Mouse (Mus musculus): ENCODE data around the gene Icosl. TPM values are rescaled to one million over a fixed set of nuclear protein-coding genes. Genes with fewer than 3 reads are reported as not detected.
"Not testable (repeated sequence)": the region's sequence is repeated elsewhere in the genome, so short reads cannot be mapped to it uniquely, and the experiment has no call there.

Gene Icosl
- polyA plus RNA-seq, 1 experiment from 2014 or later = 7.1 TPM

DNA sequence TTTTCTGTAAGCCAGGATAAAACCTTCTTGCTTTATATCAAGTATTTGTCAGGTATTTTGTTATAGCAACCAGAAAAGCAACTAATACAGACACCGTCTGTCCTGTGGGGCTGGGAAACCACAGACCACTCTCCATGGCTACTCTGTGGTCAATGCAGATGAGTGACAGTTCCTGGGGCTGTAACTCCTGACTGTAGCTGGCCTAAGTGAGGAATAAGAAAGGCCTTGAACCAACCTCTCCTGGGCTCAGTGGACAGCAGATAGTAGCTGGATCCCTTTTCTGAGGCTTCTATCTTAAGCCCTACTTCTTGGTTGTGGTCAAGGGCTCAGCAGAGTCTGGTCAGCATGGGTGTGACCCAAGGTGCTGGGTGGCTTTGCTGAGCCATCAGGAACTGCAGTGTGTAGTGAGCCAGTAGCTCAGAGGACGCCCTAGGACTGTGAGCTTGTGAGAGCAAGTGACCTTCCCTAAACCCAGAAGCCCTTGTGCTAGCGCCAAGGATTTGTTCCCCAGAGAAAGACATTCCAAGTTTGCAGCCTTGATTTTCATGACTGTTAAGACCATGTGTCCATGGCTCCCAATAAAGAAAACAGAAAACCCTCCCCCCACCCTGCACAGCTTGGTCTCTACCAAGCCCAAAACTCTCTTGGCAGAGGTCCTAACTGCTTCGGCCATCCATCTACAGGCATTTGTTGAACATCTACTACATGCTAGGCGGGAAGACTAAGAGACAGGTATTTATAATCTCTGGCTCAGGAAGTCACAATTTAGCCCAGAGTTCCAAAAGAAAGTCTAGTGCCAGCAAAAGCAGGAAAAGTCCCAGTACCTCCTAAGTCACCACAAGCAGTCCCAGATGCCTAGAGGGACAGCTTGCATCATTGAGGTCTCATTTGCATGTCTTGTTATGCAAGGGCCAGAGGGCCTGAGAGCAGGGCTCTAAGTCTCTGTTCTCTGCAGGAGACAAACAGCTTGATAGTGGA, 27.1 kb downstream of the Icosl start:
- Histone ChIP-seq H3K27ac (ENCODE audit: low read length) (no peak overlapping the region), H3K4me2 (ENCODE audit: low read depth, low read length) (no peak overlapping the region)

DNA sequence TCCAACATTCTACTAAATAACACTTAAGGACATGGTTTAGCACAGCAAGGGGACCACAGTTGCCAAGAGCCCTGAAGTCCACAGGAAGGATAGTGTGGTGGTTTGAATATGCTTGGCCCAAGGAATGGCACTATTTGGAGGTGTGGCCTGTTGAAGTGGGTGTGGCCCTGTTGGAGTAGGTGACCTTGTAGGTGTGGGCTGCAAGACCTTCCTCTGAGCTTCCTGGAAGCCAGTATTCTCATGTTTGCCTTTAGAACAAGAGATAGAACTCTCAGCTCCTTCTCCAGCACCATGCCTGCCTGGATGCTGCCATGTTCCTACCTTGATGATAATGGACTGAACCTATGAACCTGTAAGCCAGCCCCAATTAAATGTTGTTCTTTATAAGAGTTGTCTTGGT, 30.8 kb downstream of the Icosl start:
- H3K27ac ChIP-seq (ENCODE audit: low read length); H3K4me2 ChIP-seq (ENCODE audit: low read depth, low read length); H3K36me3 ChIP-seq (ENCODE audit: control insufficient read depth, insufficient read depth, low read length); H3K4me3 ChIP-seq (replicated peaks; ENCODE audit: low read length); H3K9me3 ChIP-seq (replicated peaks; ENCODE audit: control insufficient read depth, low read length); H3K27me3 ChIP-seq (ENCODE audit: control insufficient read depth, insufficient read depth, low read length); ATAC-seq (ENCODE audit: insufficient read depth, low FRiP score); H3K4me1 ChIP-seq (ENCODE audit: control insufficient read depth, insufficient read depth, low read length); H3K9ac ChIP-seq (ENCODE audit: low read length): not testable (repeated sequence)

More for the DNA sequence above, 27.1 kb downstream of the Icosl start:
- Histone ChIP-seq H3K36me3 (ENCODE audit: control insufficient read depth, insufficient read depth, low read length) (no peaks in the 10 kb centered on the region), H3K9me3 (replicated peaks; ENCODE audit: control insufficient read depth, low read length) (no peaks in the 10 kb centered on the region), H3K27me3 (ENCODE audit: control insufficient read depth, insufficient read depth, low read length) (no peaks in the 10 kb centered on the region), H3K4me1 (ENCODE audit: control insufficient read depth, insufficient read depth, low read length) (0 out of 2 replicates have a peak, but pooled peaks cover 4% of the 10 kb centered on the region), H3K4me3 (replicated peaks; ENCODE audit: low read length) (no peak overlapping the region), H3K9ac (ENCODE audit: low read length) (no peak overlapping the region)
- no peak for ATAC-seq (ENCODE audit: insufficient read depth, low FRiP score)
- WGBS = 79% methylated on average over 5 of the region's 5 CpGs

GRCm38 (mm10) chr10:78100989-78101780, 32.1 kb downstream of the Icosl start:
- peak overlapping the region; percentile 18; the same call in 1 of the 2 replicates for H3K4me3 ChIP-seq (replicated peaks; ENCODE audit: low read length)
- WGBS = 9% methylated on average over 16 of the region's 16 CpGs

DNA sequence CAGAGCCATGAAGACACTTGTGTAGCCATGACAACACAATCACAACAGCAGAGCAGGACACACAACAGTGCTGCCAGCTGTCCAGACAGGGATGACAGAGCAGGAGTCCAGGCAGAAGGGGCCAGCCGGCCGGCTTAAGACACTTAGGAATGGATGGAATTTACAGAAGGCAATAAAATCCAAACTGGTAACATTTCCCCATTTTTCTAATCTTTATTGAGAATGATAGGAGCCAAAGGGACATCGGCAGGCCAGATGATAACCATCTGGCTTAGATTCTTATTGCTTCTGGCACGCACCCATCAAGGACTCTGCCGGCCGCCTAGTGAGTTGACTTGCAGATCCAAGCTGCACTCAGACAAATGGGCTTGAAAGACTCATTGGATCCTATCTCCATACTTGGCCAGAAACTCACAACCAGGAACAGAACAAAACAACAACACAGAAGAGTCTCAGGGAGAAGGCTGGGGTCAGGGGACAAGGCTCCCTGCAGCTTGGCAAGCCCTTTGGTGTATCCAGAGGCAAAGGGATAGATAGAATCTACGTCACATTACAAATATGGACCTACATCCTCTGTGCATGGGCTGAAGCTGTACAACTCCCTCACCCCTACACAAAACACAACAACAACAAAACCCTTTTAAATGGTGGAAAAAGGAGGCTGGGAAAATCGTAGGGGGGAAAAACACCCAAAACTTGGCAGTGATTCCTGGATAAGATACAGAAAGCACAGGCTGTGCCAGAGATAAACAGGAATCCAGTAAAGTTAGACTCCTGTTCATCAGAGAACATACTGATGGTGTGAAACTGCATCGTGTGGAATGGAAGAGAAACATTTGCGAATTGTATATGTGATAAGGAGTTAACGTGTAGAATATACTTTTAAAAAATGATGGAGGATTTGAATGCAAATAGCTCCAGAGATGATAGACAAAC, 35.7 kb downstream of the Icosl start:
- Histone ChIP-seq H3K4me1 (ENCODE audit: control insufficient read depth, insufficient read depth, low read length) (0 out of 2 replicates have a peak, but pooled peaks cover 4% of the 10 kb centered on the region), H3K27ac (ENCODE audit: low read length) (peak overlapping the region; percentile 40), H3K36me3 (ENCODE audit: control insufficient read depth, insufficient read depth, low read length) (no peaks in the 10 kb centered on the region), H3K4me2 (ENCODE audit: low read depth, low read length) (no peak overlapping the region), H3K27me3 (ENCODE audit: control insufficient read depth, insufficient read depth, low read length) (no peaks in the 10 kb centered on the region), H3K9ac (ENCODE audit: low read length) (no peak overlapping the region), H3K4me3 (replicated peaks; ENCODE audit: low read length) (no peak overlapping the region), H3K9me3 (replicated peaks; ENCODE audit: control insufficient read depth, low read length) (peaks cover 5% of the 10 kb centered on the region; the same call in 1 of the 2 replicates)
- WGBS = 45% methylated on average over 11 of the region's 11 CpGs
- ATAC-seq (ENCODE audit: insufficient read depth, low FRiP score) = peak; percentile 56; the same call in 1 of the 2 replicates

More at GRCm38 (mm10) chr10:78100989-78101780, 32.1 kb downstream of the Icosl start:
- ATAC-seq (ENCODE audit: insufficient read depth, low FRiP score) = no peak
- H3K9me3 ChIP-seq (replicated peaks; ENCODE audit: control insufficient read depth, low read length) = no peaks in the 10 kb centered on the region
- 0 out of 2 replicates have a peak, but pooled peaks cover 4% of the 10 kb centered on the region for H3K4me1 ChIP-seq (ENCODE audit: control insufficient read depth, insufficient read depth, low read length)
- H3K4me2 ChIP-seq (ENCODE audit: low read depth, low read length) = peak overlapping the region; percentile 43
- no peaks in the 10 kb centered on the region for H3K36me3 ChIP-seq (ENCODE audit: control insufficient read depth, insufficient read depth, low read length)
- no peak overlapping the region for H3K27ac ChIP-seq (ENCODE audit: low read length)
- H3K27me3 ChIP-seq (ENCODE audit: control insufficient read depth, insufficient read depth, low read length) = no peaks in the 10 kb centered on the region
- peak overlapping the region; percentile 38; the same call in 1 of the 2 replicates for H3K9ac ChIP-seq (ENCODE audit: low read length)

DNA sequence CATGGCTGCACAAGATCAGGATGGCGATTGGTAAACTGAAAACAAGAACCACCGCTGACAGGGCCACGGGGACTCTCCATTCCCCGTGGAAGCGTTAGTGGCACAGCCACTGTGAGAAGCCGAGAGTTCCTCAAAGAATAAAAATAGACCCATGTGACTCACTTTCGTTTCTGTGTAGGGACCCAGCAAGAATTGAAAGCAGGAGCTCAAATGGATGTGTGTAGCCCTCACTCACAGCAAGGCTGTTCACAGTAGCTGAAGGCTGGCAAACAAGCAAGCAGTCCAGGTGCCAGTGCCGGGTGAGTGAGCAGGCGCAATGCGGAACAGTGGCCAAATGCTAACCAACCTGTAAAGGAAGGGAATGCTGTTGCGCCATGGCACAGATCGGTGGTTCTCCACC, 36.4 kb downstream of the Icosl start:
- Histone ChIP-seq H3K4me3 (replicated peaks; ENCODE audit: low read length) (no peak overlapping the region), H3K9ac (ENCODE audit: low read length) (no peak overlapping the region), H3K27ac (ENCODE audit: low read length) (peak overlapping the region; percentile 40), H3K4me2 (ENCODE audit: low read depth, low read length) (no peak overlapping the region), H3K9me3 (replicated peaks; ENCODE audit: control insufficient read depth, low read length) (peaks cover 5% of the 10 kb centered on the region; the same call in 1 of the 2 replicates), H3K4me1 (ENCODE audit: control insufficient read depth, insufficient read depth, low read length) (0 out of 2 replicates have a peak, but pooled peaks cover 3% of the 10 kb centered on the region), H3K27me3 (ENCODE audit: control insufficient read depth, insufficient read depth, low read length) (no peaks in the 10 kb centered on the region), H3K36me3 (ENCODE audit: control insufficient read depth, insufficient read depth, low read length) (no peaks in the 10 kb centered on the region)
- no peak for ATAC-seq (ENCODE audit: insufficient read depth, low FRiP score)
- 80% methylated on average over 12 of the region's 12 CpGs for WGBS

GRCm38 (mm10) chr10:78114521-78115092, 45.5 kb downstream of the Icosl start:
- Histone ChIP-seq H3K36me3 (ENCODE audit: control insufficient read depth, insufficient read depth, low read length) (no peaks in the 10 kb centered on the region), H3K4me2 (ENCODE audit: low read depth, low read length) (no peak overlapping the region), H3K4me3 (replicated peaks; ENCODE audit: low read length) (no peak overlapping the region), H3K27me3 (ENCODE audit: control insufficient read depth, insufficient read depth, low read length) (no peaks in the 10 kb centered on the region), H3K9me3 (replicated peaks; ENCODE audit: control insufficient read depth, low read length) (no peaks in the 10 kb centered on the region), H3K27ac (ENCODE audit: low read length) (no peak overlapping the region), H3K9ac (ENCODE audit: low read length) (no peak overlapping the region), H3K4me1 (ENCODE audit: control insufficient read depth, insufficient read depth, low read length) (no peaks in the 10 kb centered on the region)
- WGBS = 78% methylated on average over 4 of the region's 4 CpGs
- ATAC-seq (ENCODE audit: insufficient read depth, low FRiP score) = no peak

DNA sequence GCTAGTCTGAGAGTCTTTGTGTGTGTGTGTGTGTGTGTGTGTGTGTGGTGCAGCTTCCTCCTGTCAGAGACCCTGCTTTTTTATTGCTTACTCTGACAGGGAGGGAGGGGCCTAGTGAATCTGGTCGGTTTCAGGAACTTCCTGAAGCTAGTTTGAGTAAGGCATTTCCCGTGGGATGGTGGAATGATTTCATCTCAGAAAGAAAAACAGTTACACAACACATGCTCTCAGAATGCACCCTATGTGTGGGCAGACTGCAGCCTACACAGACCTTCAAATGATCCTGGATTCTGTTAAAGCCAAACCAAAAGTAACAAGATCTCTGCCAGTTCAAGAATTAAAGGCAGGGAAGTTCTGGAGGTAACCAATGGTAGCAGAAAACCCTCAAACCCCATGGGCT, 46.1 kb downstream of the Icosl start:
- Histone ChIP-seq H3K27ac (ENCODE audit: low read length) (no peak overlapping the region), H3K4me2 (ENCODE audit: low read depth, low read length) (no peak overlapping the region), H3K9ac (ENCODE audit: low read length) (no peak overlapping the region), H3K4me1 (ENCODE audit: control insufficient read depth, insufficient read depth, low read length) (no peaks in the 10 kb centered on the region), H3K4me3 (replicated peaks; ENCODE audit: low read length) (no peak overlapping the region), H3K9me3 (replicated peaks; ENCODE audit: control insufficient read depth, low read length) (no peaks in the 10 kb centered on the region), H3K27me3 (ENCODE audit: control insufficient read depth, insufficient read depth, low read length) (no peaks in the 10 kb centered on the region), H3K36me3 (ENCODE audit: control insufficient read depth, insufficient read depth, low read length) (no peaks in the 10 kb centered on the region)
- ATAC-seq (ENCODE audit: insufficient read depth, low FRiP score) = no peak
- WGBS = 74% methylated on average over 2 of the region's 2 CpGs

DNA sequence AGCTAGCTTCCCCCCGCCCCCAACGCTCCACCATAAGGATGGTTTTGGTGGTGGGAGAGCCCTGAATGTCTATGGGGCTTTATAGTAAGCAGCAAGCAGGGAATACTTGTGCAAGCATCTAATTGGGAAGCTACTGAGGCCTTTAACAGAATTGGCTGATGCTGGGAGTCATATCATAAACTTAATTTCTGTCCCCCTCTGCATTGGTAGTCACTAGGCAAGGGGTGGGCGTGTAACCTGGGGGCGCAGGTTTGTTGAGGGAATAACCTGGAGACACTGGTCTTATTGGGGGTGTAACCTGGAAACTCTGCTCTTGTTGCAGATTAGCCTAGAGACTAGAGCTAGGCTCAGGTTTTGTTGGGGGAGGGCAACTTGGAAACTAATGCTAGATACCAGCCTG, 50.3 kb downstream of the Icosl start:
- Histone ChIP-seq H3K27ac (ENCODE audit: low read length) (no peak overlapping the region), H3K4me1 (ENCODE audit: control insufficient read depth, insufficient read depth, low read length) (no peaks in the 10 kb centered on the region), H3K4me3 (replicated peaks; ENCODE audit: low read length) (no peak overlapping the region), H3K4me2 (ENCODE audit: low read depth, low read length) (no peak overlapping the region), H3K36me3 (ENCODE audit: control insufficient read depth, insufficient read depth, low read length) (no peaks in the 10 kb centered on the region), H3K9me3 (replicated peaks; ENCODE audit: control insufficient read depth, low read length) (no peaks in the 10 kb centered on the region), H3K27me3 (ENCODE audit: control insufficient read depth, insufficient read depth, low read length) (no peaks in the 10 kb centered on the region), H3K9ac (ENCODE audit: low read length) (no peak overlapping the region)
- WGBS = 81% methylated on average over 4 of the region's 4 CpGs
- ATAC-seq (ENCODE audit: insufficient read depth, low FRiP score) = no peak
